Mouse (Mus musculus) E14TG2a.4 (cell line): ENCODE data around the gene Pja2.

Source experiments
- H3K27me3 ChIP-seq: 2 replicates; pipeline ENCODE4 v1.6.1; 2014; ENCODE audit warnings: low read length, control low read depth; ENCODE audit not compliant: insufficient read depth
- H3K36me3 ChIP-seq: 2 replicates; pipeline ENCODE4 v1.6.1; 2014; ENCODE audit warnings: low read length, control low read depth; ENCODE audit not compliant: insufficient read depth
- H3K4me1 ChIP-seq: replicated peaks from 2 replicates; pipeline ENCODE4 v1.6.1; 2014; ENCODE audit warnings: low read depth, low read length, control low read depth
- H3K4me3 ChIP-seq: replicated peaks from 2 replicates; pipeline ENCODE4 v1.5.1; 2014; ENCODE audit warnings: mild to moderate bottlenecking, low read length
- H3K9me3 ChIP-seq: 2 replicates; pipeline ENCODE4 v1.6.1; 2014; ENCODE audit warnings: low read length, control low read depth
- CTCF ChIP-seq: conservative IDR thresholded peaks from 2 replicates; pipeline ENCODE4 v1.5.1; 2014; ENCODE audit warnings: low read length
- NANOG ChIP-seq: IDR thresholded peaks from 2 replicates; pipeline ENCODE4 v1.6.1; 2014; ENCODE audit warnings: borderline replicate concordance, low read length, mixed read lengths
- POU5F1 ChIP-seq: IDR thresholded peaks from 2 replicates; pipeline ENCODE4 v1.6.1; 2014; ENCODE audit warnings: low read length, borderline replicate concordance

The Pja2 gene

DNA sequence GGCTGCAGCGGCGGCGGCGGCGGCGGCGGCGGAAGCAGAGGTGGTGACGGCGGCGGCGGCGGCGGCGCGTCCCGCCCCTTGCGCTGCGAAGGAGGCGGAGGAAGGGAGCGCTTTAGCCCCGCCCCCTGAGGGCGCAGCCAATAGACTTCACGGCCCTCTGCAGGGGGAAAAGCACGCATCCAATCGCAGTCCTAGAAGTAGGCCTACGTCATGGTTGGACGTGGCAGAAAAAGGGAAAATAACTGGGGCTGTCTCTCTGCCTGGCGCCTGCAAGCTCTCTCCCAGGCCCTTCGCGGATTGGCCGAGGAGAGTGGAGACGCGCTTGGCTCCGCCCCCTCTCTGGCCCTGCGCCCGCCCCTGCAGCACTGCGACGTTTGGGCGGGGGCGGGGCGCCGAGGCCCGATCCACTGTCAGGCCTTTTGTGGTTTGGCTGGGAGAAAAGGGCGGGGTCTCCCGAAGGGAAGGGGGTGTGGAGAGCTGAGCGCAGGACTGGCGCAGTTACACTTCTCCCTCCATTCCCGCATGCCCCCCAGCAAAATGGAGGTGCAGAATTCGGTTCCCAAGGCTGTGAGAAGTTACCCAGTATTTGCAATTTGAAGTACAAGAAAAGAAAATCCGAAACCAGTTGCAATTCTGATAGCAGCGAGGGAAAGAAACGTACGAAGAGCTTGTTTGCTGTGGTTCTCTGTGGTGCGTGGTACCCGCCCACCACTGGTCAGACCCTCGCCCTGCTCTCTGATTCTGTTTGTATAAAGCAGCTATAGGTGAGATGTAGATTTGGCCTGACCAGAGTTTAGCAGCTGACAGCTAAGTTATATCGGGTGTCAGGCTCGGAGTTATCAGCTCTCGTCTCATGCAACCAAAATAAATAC is at the start of gene Pja2:
Gene Pja2 (minus strand): TSS at position 19 of the 872 bp plus-strand sequence.
- no peak for TF ChIP-seq CTCF
- no peak for TF ChIP-seq NANOG
- TF ChIP-seq POU5F1 = no peak
- Histone ChIP-seq H3K4me3 (peak within 1 kb of the TSS; percentile 94), H3K27me3 (0 out of 2 replicates have a peak, but pooled peaks cover under 1% of the 10 kb centered on the region), H3K4me1 (peaks cover 11% of the 10 kb centered on the region; the same call in 1 of the 2 replicates), H3K9me3 (no peaks in the 10 kb centered on the region), H3K36me3 (no peaks in the 10 kb centered on the region)

DNA sequence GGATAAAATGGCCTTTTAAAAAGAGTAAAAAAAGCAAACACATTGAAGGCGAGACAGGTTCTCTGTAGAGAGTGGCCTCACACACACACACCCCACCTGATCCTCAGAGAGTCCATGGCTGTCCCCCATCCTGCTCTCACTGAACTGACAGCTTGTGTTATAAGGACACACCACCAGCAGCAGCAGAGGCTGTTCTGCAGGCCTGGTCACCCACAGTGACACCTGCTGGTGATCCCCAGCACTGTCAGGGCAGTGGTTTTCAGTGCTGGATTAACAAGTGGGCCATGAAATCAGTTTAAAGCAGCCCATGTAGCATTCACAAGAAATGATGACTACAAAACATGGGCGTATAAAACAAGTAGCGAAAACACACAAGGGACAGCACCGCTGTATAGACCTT is 43.6 kb upstream of the Pja2 start:
- no peaks in the 10 kb centered on the region for H3K36me3 ChIP-seq
- no peaks in the 10 kb centered on the region for H3K9me3 ChIP-seq
- no peaks in the 10 kb centered on the region for H3K4me1 ChIP-seq
- no peak for TF ChIP-seq NANOG
- TF ChIP-seq POU5F1 = no peak
- TF ChIP-seq CTCF = peak; percentile 83
- no peaks in the 10 kb centered on the region for H3K27me3 ChIP-seq
- no peak overlapping the region for H3K4me3 ChIP-seq

DNA sequence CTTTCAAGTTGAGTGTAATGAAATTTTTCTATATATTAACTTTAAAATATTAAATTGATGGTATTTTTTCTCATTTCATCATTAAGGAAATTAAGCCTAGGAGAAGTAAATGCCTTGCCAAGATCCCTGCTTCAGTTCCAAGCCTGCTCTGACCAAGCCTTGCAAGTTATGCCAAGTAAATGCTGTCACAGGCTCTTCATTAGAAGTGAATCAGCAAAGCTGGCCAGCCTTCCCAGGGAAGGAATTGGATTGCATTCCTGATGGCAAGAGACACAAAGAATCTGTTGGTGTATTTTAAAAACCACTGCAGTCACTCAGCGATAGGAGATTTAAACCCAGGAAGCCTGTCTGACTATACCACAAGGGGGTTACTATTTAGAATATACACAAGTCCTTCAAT is 32.0 kb upstream of the Pja2 start:
- no peak overlapping the region for H3K4me3 ChIP-seq
- no peaks in the 10 kb centered on the region for H3K4me1 ChIP-seq
- no peak for TF ChIP-seq NANOG
- TF ChIP-seq POU5F1 = no peak
- no peak for TF ChIP-seq CTCF
- no peaks in the 10 kb centered on the region for H3K27me3 ChIP-seq
- H3K9me3 ChIP-seq = peaks cover 5% of the 10 kb centered on the region; the same call in 1 of the 2 replicates
- H3K36me3 ChIP-seq = no peaks in the 10 kb centered on the region

DNA sequence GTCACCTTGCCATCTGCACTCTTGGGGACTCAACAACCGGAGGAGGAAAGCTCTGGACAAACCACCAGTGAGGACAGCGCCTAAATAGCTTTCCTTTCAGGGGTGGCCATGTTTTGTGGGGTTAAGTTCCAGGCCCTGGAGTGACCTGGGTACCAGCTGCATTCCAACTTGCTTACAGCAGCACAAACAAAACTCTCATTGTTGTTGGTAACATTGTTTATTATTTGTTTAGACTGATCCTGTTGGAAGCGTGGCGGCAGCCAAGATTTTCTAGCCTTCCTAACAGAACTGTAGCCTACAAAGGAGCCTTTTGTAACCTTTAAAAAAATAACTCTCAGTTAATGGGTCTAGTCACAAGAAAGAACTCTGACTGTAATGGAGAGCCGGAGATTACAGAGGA is 30.9 kb upstream of the Pja2 start:
- Histone ChIP-seq H3K4me3 (no peak overlapping the region), H3K27me3 (no peaks in the 10 kb centered on the region), H3K9me3 (peaks cover 5% of the 10 kb centered on the region; the same call in 1 of the 2 replicates), H3K36me3 (no peaks in the 10 kb centered on the region), H3K4me1 (no peaks in the 10 kb centered on the region)
- TF ChIP-seq CTCF (no peak), POU5F1 (no peak), NANOG (no peak)

DNA sequence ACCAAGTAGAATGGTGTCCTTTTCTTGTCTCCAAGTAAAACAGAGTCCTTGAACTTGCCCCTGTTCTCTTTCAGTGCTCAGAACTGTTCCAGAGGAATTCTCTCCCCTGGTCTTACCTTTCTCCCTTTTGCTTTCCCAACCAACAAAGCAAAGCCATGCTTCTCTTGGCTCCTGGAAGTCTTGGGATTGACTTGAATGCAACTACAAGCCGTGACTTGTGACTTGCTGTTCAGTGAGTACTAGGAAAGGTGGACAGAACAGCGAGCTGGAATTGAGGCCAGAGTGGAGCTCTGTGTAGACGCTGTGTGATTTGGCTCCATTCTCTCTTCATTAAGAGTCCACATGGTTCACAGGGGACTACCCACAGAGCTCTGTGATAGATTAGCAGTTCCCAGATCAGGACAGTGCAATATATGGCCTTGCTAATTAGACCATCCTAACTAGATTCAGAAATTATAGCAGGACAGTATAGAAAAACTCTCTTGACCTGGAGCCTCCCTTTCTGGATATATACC is 30.3 kb upstream of the Pja2 start:
- H3K27me3 ChIP-seq = no peaks in the 10 kb centered on the region
- H3K4me1 ChIP-seq = no peaks in the 10 kb centered on the region
- no peaks in the 10 kb centered on the region for H3K36me3 ChIP-seq
- H3K4me3 ChIP-seq = no peak overlapping the region
- no peak for TF ChIP-seq NANOG
- no peak for TF ChIP-seq CTCF
- no peak for TF ChIP-seq POU5F1
- H3K9me3 ChIP-seq = peaks cover 5% of the 10 kb centered on the region; the same call in 1 of the 2 replicates

DNA sequence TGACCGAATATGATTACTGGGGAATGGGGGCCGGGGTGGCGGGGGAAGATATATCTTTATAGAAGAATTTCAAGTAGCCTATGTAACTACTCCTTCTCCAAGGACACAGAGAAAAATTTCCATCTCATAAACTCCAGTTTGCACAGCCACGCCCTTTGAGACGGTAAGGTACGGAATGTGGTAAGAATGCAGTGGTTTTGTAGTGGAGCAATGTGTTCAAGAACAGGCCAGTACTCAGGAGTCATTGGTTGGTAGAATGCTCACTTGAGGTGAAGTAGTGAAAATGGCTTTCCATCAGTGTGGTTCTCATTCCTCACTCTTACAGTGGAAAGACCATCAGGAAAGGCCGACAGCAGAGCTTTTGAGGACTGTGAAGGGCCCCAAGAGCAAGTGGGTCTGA is 22.2 kb upstream of the Pja2 start:
- Histone ChIP-seq H3K27me3 (no peaks in the 10 kb centered on the region), H3K36me3 (no peaks in the 10 kb centered on the region), H3K9me3 (peaks cover 16% of the 10 kb centered on the region), H3K4me3 (no peak overlapping the region), H3K4me1 (no peaks in the 10 kb centered on the region)
- TF ChIP-seq NANOG (no peak), POU5F1 (no peak), CTCF (no peak)

DNA sequence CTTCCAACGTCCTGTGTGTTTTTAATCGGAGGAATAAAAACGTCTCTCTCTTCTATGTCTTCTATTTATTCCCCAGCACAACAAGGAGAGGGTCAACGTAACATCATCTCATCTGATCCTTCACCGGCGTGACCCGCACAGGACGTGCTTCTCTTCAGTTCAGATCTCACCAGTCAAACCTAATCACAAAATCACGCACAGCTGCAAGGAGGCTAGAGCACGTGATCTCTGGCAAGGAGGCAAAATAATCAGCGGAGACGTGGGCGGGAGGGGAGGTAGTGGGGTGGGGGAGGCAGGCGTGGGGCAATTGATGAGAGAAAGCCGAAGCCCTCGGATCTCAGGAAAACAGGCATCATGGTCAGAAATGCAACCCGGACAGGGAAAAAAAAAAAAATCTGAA is 14.4 kb upstream of the Pja2 start:
- Histone ChIP-seq H3K4me3 (no peak overlapping the region), H3K27me3 (no peaks in the 10 kb centered on the region), H3K36me3 (no peaks in the 10 kb centered on the region), H3K4me1 (no peaks in the 10 kb centered on the region), H3K9me3 (no peaks in the 10 kb centered on the region)
- TF ChIP-seq CTCF = no peak
- TF ChIP-seq NANOG = no peak
- no peak for TF ChIP-seq POU5F1

DNA sequence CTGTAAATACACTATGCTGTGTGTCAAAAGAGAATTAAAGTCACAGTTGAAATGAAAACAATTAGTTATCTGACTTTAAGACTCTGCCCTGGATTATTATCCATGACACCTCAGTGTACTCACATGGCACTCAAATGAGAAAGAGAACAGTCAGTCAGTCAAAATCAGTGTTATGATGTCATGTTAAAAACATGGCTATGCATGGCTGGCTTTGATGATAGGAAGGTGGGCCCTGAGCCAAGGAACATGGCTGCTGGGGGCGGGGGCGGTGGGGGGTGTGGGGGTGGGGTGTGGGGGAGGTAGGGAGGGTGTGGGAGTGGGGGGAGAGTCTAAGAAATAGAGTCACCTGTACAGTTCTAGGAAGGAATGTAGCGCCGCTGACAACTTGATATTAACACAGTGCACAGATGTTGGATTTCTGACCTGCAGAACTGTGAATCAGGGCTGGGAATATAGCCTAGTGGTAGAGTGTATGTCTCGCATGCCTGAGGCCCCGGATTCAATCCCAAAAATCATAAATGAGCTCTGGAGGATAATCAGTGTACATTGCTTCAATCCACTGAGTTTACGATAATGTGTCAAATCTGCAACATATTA is 13.0 kb upstream of the Pja2 start:
- Histone ChIP-seq H3K27me3 (no peaks in the 10 kb centered on the region), H3K4me1 (no peaks in the 10 kb centered on the region), H3K9me3 (no peaks in the 10 kb centered on the region), H3K4me3 (no peak overlapping the region), H3K36me3 (no peaks in the 10 kb centered on the region)
- TF ChIP-seq NANOG (no peak), POU5F1 (no peak), CTCF (no peak)

DNA sequence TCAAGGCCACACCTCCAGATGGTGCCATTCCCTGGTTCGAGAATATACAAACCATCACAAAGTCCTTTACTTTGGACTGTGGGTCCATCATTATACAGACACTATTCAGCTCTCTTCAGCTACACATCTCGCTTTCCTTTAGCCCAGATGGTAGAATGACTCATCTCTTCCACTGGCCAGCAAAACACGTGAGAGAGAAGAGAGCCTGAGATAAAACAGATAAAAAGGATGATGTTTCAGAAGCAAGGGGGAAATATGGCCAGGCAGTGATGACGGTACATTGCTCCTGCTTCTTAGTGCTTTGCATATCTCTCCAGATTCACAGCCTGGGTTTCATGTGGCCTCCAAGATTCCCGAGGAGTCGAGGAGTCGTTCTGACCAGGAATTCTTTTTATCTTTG is 10.0 kb upstream of the Pja2 start:
- no peaks in the 10 kb centered on the region for H3K36me3 ChIP-seq
- H3K9me3 ChIP-seq = no peaks in the 10 kb centered on the region
- H3K4me1 ChIP-seq = no peaks in the 10 kb centered on the region
- H3K4me3 ChIP-seq = no peak overlapping the region
- no peak for TF ChIP-seq CTCF
- TF ChIP-seq NANOG = no peak
- no peak for TF ChIP-seq POU5F1
- 0 out of 2 replicates have a peak, but pooled peaks cover 3% of the 10 kb centered on the region for H3K27me3 ChIP-seq
